In genomic region chr5:134232568-134232967, GRCm38 (mm10) we compare ENCODE assay signal across 7 mouse cellular contexts. TPM values are rescaled to one million over a fixed set of nuclear protein-coding genes. Genes with fewer than 3 reads are reported as not detected.
DNase-seq lines count a peak whose midpoint lies in the region; ATAC-seq and TF ChIP-seq lines count a peak whose summit lies in the region.

No protein-coding gene starts in this region.

- DNase-seq in ES-CJ7 (ENCODE audit: low read depth, low spot score) = peak; percentile 34
- peak; percentile 65 for DNase-seq in kidney, adult 2 months
- DNase-seq in right cerebral cortex, postnatal 10 days (ENCODE audit: low spot score in 2 of 2) = no peak

- H3K4me1 ChIP-seq in bone marrow macrophage, adult 2 months (ENCODE audit: control insufficient read depth, insufficient read depth, low read length) = peaks cover 48% of the 10 kb centered on the region
- H3K4me1 ChIP-seq in kidney, adult 2 months (ENCODE audit: control insufficient read depth, insufficient read depth, low read length) = no peaks in the 10 kb centered on the region
- peaks cover 57% of the 10 kb centered on the region for H3K4me1 ChIP-seq in lung, embryonic 15.5 days
- peaks cover 30% of the 10 kb centered on the region for H3K4me1 ChIP-seq in stomach, embryonic 15.5 days

- no peaks in the 10 kb centered on the region for H3K27me3 ChIP-seq in kidney, adult 2 months (replicated peaks; ENCODE audit: control insufficient read depth, insufficient read depth, low read length)
- no peaks in the 10 kb centered on the region for H3K27me3 ChIP-seq in lung, embryonic 15.5 days
- H3K27me3 ChIP-seq in stomach, embryonic 15.5 days (replicated peaks) = no peaks in the 10 kb centered on the region

- H3K36me3 ChIP-seq in kidney, adult 2 months (ENCODE audit: control insufficient read depth, insufficient read depth, low read length) = no peaks in the 10 kb centered on the region
- peaks cover 20% of the 10 kb centered on the region for H3K36me3 ChIP-seq in lung, embryonic 15.5 days
- H3K36me3 ChIP-seq in stomach, embryonic 15.5 days = peaks cover 8% of the 10 kb centered on the region; the same call in 1 of the 2 replicates

- no peak overlapping the region for H3K9ac ChIP-seq in lung, embryonic 15.5 days
- H3K9ac ChIP-seq in stomach, embryonic 15.5 days = no peak overlapping the region

- no peaks in the 10 kb centered on the region for H3K9me3 ChIP-seq in lung, embryonic 15.5 days
- H3K9me3 ChIP-seq in stomach, embryonic 15.5 days = no peaks in the 10 kb centered on the region

- H3K4me3 ChIP-seq in bone marrow macrophage, adult 2 months (ENCODE audit: insufficient read depth, low read length) = peak overlapping the region; percentile 31
- H3K4me3 ChIP-seq in kidney, adult 2 months (ENCODE audit: insufficient read depth, low read depth, low read length) = no peak overlapping the region
- no peak overlapping the region for H3K4me3 ChIP-seq in lung, embryonic 15.5 days
- no peak overlapping the region for H3K4me3 ChIP-seq in stomach, embryonic 15.5 days (replicated peaks)

- H3K27ac ChIP-seq in bone marrow macrophage, adult 2 months (ENCODE audit: insufficient read depth, low read depth, low read length) = peak overlapping the region; percentile 91
- H3K27ac ChIP-seq in kidney, adult 2 months (ENCODE audit: insufficient read depth, low read depth, low read length) = peak overlapping the region; percentile 61; the same call in 1 of the 2 replicates
- peak overlapping the region; percentile 61 for H3K27ac ChIP-seq in lung, embryonic 15.5 days
- H3K27ac ChIP-seq in stomach, embryonic 15.5 days = peak overlapping the region; percentile 60

- TF ChIP-seq POLR2A in bone marrow macrophage, adult 2 months (IDR thresholded peaks at IDR 0.05; ENCODE audit: borderline replicate concordance, low read depth, low read length) = no peak
- no peak for TF ChIP-seq POLR2A in kidney, adult 2 months (IDR thresholded peaks at IDR 0.05; ENCODE audit: low read depth, low read length)

- no peak for ATAC-seq in lung, embryonic 15.5 days (ENCODE audit: borderline replicate concordance, extremely low read depth, low FRiP score, low TSS enrichment)
- ATAC-seq in stomach, embryonic 15.5 days (ENCODE audit: insufficient read depth, low FRiP score, low read depth) = peak; percentile 24; the same call in 1 of the 2 replicates
- ATAC-seq in activated CD4-positive, CD25-positive, alpha-beta regulatory T cell, adult 4 months = no peak

- 19% methylated on average over 7 of the region's 7 CpGs for WGBS in kidney, adult 2 months
- 26% methylated on average over 7 of the region's 7 CpGs for WGBS in lung, embryonic 15.5 days
- 26% methylated on average over 7 of the region's 7 CpGs for WGBS in stomach, embryonic 15.5 days

- no peak for TF ChIP-seq CTCF in bone marrow macrophage, adult 2 months (IDR thresholded peaks at IDR 0.05; ENCODE audit: low read depth, low read length)
- no peak for TF ChIP-seq CTCF in kidney, adult 2 months (conservative IDR thresholded peaks at IDR 0.05; ENCODE audit: insufficient read depth, insufficient read length, low read depth, low read length)

- H3K4me2 ChIP-seq in lung, embryonic 15.5 days = no peak overlapping the region
- no peak overlapping the region for H3K4me2 ChIP-seq in stomach, embryonic 15.5 days

RNA-seq across cellular contexts. Expression of gene Ncf1, which starts 3.1 kb away (rescaled TPM):
- 373 and 392 TPM in 2 replicates for polyA plus RNA-seq in bone marrow macrophage, adult 2 months (2012; ENCODE audit: insufficient read depth, insufficient read length, missing spikeins)
- polyA plus RNA-seq in kidney, adult 2 months (2012; rRNA removed) = 2.6 and 6.7 TPM in 2 replicates
- polyA plus RNA-seq in lung, embryonic 15.5 days (2015; fragmentation: Nextera tagmentation; extraction: Ambion mirVana) = 6.9 and 7.8 TPM in 2 replicates
- polyA plus RNA-seq in stomach, embryonic 15.5 days (2015; fragmentation: Nextera tagmentation; extraction: Ambion mirVana) = 7.1 and 7.9 TPM in 2 replicates
- 10 to 100 TPM; 12.4 to 15.2 TPM for polyA plus RNA-seq in activated CD4-positive, CD25-positive, alpha-beta regulatory T cell, adult 4 months (2017; shearing (Covaris generic))

RNA-seq across cellular contexts. Expression of gene Gtf2ird2, which starts 48.7 kb away (rescaled TPM):
- 5.5 and 7.3 TPM in 2 replicates for polyA plus RNA-seq in bone marrow macrophage, adult 2 months (2012; ENCODE audit: insufficient read depth, insufficient read length, missing spikeins)
- 5.6 and 5.7 TPM in 2 replicates for polyA plus RNA-seq in kidney, adult 2 months (2012; rRNA removed)
- polyA plus RNA-seq in lung, embryonic 15.5 days (2015; fragmentation: Nextera tagmentation; extraction: Ambion mirVana) = 7.6 and 10.1 TPM in 2 replicates
- 7.7 and 8.2 TPM in 2 replicates for polyA plus RNA-seq in stomach, embryonic 15.5 days (2015; fragmentation: Nextera tagmentation; extraction: Ambion mirVana)
- polyA plus RNA-seq in activated CD4-positive, CD25-positive, alpha-beta regulatory T cell, adult 4 months (2017; shearing (Covaris generic)) = 1 to 10 TPM; 2.6 to 5.8 TPM

RNA-seq across cellular contexts. Expression of gene Rcc1l, which starts 56.0 kb away (rescaled TPM):
- 4.9 and 5.8 TPM in 2 replicates for polyA plus RNA-seq in bone marrow macrophage, adult 2 months (2012; ENCODE audit: insufficient read depth, insufficient read length, missing spikeins)
- polyA plus RNA-seq in kidney, adult 2 months (2012; rRNA removed) = 18.7 and 19.3 TPM in 2 replicates
- polyA plus RNA-seq in lung, embryonic 15.5 days (2015; fragmentation: Nextera tagmentation; extraction: Ambion mirVana) = 30.2 and 30.3 TPM in 2 replicates
- polyA plus RNA-seq in stomach, embryonic 15.5 days (2015; fragmentation: Nextera tagmentation; extraction: Ambion mirVana) = 27.3 and 30.8 TPM in 2 replicates
- 1 to 10 TPM; 2.1 to 2.4 TPM for polyA plus RNA-seq in activated CD4-positive, CD25-positive, alpha-beta regulatory T cell, adult 4 months (2017; shearing (Covaris generic))

Comparison
In these comparisons a context has a peak if more than half of its experiments do, and no peak if none do; other contexts are left out.
1. DNase-seq: peak in ES-CJ7 (single experiment) and kidney, adult 2 months (single experiment); none in right cerebral cortex, postnatal 10 days (0 of 2).
2. RNA of gene Ncf1, which starts 3.1 kb away (polyA plus RNA-seq): 373 to 392 TPM in bone marrow macrophage, adult 2 months; 12.4 to 15.2 TPM in activated CD4-positive, CD25-positive, alpha-beta regulatory T cell, adult 4 months, 7.1 to 7.9 TPM in stomach, embryonic 15.5 days, 6.9 to 7.8 TPM in lung, embryonic 15.5 days and 2.6 to 6.7 TPM in kidney, adult 2 months; every median in the first group is over 10 times any median in the second.
3. Peak in every context shown above with its lines, with median percentiles within 50 percentile points of each other: H3K27ac ChIP-seq.